Mouse (Mus musculus) C2C12 (cell line): ENCODE results near the gene Olfr259.

Source experiments
- CEBPB ChIP-seq: IDR thresholded peaks from one replicate; pipeline ENCODE4 v1.6.1; 2011; ENCODE audit warnings: low read depth, mild to moderate bottlenecking, control low read depth, moderate library complexity
- CTCF ChIP-seq: IDR thresholded peaks from one replicate; pipeline ENCODE4 v1.5.1; 2011; ENCODE audit not compliant: control insufficient read depth, insufficient read depth, insufficient read length
- MYOD1 ChIP-seq: IDR thresholded peaks from one replicate; pipeline ENCODE4 v1.6.1; 2011; ENCODE audit warnings: low read depth; ENCODE audit not compliant: control insufficient read depth, insufficient read length
- USF1 ChIP-seq: IDR thresholded peaks from one replicate; pipeline ENCODE4 v1.6.1; 2011; ENCODE audit warnings: low read depth, mild to moderate bottlenecking, control low read depth, moderate library complexity

- TF ChIP-seq CTCF (no peak), USF1 (no peak), CEBPB (no peak), MYOD1 (no peak)
Measured at GRCm38 (mm10) chr2:87095908-87096307, 18.5 kb downstream of the Olfr259 start, which contains the start of gene Olfr1109.
